Mouse (Mus musculus) lung, postnatal 10 days (tissue): ENCODE results near the gene Mei1.

ENCODE experiments used
- DNase-seq: peaks from one replicate; pipeline ENCODE4 v3.0.0; 2021

The Mei1 gene

GRCm38 (mm10) chr15:82152435-82152834 is 82.6 kb downstream of the Mei1 start:
- no peak for DNase-seq

- no peak for DNase-seq
These were observed 86.5 kb downstream of the Mei1 start for GRCm38 (mm10) chr15:82156298-82156697.

- DNase-seq, result no peak
These were observed 87.1 kb downstream of the Mei1 start for GRCm38 (mm10) chr15:82156902-82157301.

- peak; percentile 43 for DNase-seq
These were observed 88.6 kb downstream of the Mei1 start for GRCm38 (mm10) chr15:82158243-82159035.

- DNase-seq, result no peak
These were observed 89.7 kb downstream of the Mei1 start for GRCm38 (mm10) chr15:82159471-82159870.

GRCm38 (mm10) chr15:82160731-82161640 is 91.2 kb downstream of the Mei1 start:
- DNase-seq, result peak; percentile 21

- no peak for DNase-seq
These were observed 92.3 kb downstream of the Mei1 start for GRCm38 (mm10) chr15:82161965-82162600.

GRCm38 (mm10) chr15:82163356-82164060 is 93.7 kb downstream of the Mei1 start:
- no peak for DNase-seq

GRCm38 (mm10) chr15:82164061-82164399 is 94.2 kb downstream of the Mei1 start:
- no peak for DNase-seq

- DNase-seq, result no peak
These were observed 94.7 kb downstream of the Mei1 start for GRCm38 (mm10) chr15:82164496-82164895.

GRCm38 (mm10) chr15:82165332-82166239 is 95.8 kb downstream of the Mei1 start:
- peak; percentile 89 for DNase-seq

- peak; percentile 12 for DNase-seq
These were observed 96.7 kb downstream of the Mei1 start for GRCm38 (mm10) chr15:82166240-82167100.

GRCm38 (mm10) chr15:82167201-82168168 is 97.7 kb downstream of the Mei1 start:
- DNase-seq, result peak; percentile 7

GRCm38 (mm10) chr15:82169671-82170070 is 99.9 kb downstream of the Mei1 start:
- DNase-seq, result no peak

GRCm38 (mm10) chr15:82170437-82171377 is 100.9 kb downstream of the Mei1 start:
- DNase-seq, result no peak

GRCm38 (mm10) chr15:82172648-82173047 is 102.9 kb downstream of the Mei1 start:
- DNase-seq, result no peak

GRCm38 (mm10) chr15:82175091-82175490 is 105.3 kb downstream of the Mei1 start:
- DNase-seq, result no peak
